Mouse (Mus musculus): ENCODE data around the gene B4galnt4.

- TF ChIP-seq POLR2A (IDR thresholded peaks at IDR 0.05; ENCODE audit: extremely low read depth, insufficient read depth, low read length) (no peak), CTCF (IDR thresholded peaks at IDR 0.05; ENCODE audit: extremely low read depth, insufficient read depth, low read length) (no peak)
Measured at GRCm38 (mm10) chr7:141052016-141052415, 8.9 kb upstream of the B4galnt4 start.

All from cortical plate, adult 2 months (tissue).